20 mouse cellular contexts compared by ENCODE assay signal in the genomic region with DNA sequence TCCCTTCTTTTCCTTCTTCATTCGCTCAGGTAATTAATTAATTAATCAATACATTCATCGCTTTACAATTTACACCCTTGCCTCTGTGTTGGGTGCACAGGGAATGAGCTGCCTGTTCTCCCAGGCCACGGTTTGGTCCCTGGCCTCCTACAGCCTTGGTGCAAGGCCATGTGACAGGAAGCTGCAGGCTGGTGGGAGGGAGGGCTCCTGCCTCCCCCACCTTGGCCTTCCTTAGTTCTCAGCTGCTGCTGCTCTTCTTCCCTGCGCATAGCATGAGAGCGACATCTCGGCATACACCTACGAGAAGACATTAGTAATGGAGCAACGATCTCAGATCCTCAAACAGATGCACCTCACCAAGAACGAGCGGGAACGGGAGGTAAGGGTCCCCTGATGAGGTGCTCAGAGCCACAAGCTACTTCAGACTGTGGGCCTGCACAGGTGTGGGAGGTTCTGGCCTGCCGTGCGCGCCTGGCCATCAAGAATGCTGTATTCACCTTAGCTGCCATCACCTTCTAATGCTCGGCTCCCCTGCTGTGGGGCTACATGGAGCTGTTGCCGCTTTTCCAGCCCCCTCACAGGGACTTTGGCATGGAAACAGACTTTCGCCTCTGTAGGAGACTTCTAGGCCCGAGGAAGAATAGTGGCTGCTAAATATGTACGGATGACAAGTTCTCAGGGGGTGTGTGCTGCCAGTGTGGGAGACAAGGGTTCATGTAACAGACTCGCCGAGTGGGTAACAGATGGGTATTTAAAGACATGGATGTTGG. TPM values are rescaled to one million over a fixed set of nuclear protein-coding genes. Genes with fewer than 3 reads are reported as not detected.
DNase-seq lines count a peak whose midpoint lies in the region; TF ChIP-seq lines count a peak whose summit lies in the region.
"Had no signal": no experiment of that assay in that cellular context is flagged by ENCODE, and none has a peak within 500 bp of the region (broad histone marks: within the 10 kb centered on the region; RNA-seq: fewer than 3 reads in every experiment).

No protein-coding gene starts in this region.

- H3K4me1 ChIP-seq in cerebellum, adult 2 months (ENCODE audit: control insufficient read depth, insufficient read depth, low read length) = peaks cover 36% of the 10 kb centered on the region

- intact Hi-C loops in left cerebral cortex, postnatal 25 days (cut with DNase I) = loop anchor here (1.0 kb wide), 1 partner anchor 27 kb away; no protein-coding TSS in a partner anchor

- 33% methylated on average over 21 of the region's 21 CpGs for WGBS in cerebellum, adult 2 months

- no peak for TF ChIP-seq CTCF in cerebellum, adult 2 months (IDR thresholded peaks at IDR 0.05; ENCODE audit: borderline replicate concordance, insufficient read depth, low read depth, low read length)

- peak; percentile 52 to 66 for DNase-seq in cerebellum, adult 2 months
- no peak for DNase-seq in cerebellum, adult 11 months
- peak; percentile 54 to 73 for DNase-seq in layer of hippocampus, adult 18-20 months (ENCODE audit: low spot score in 2 of 2)
- no peak for DNase-seq in layer of hippocampus, postnatal 36 days
- DNase-seq in cerebellum, adult 9-11 months = peak; percentile 59
- DNase-seq in left cerebral cortex, postnatal 25 days (ENCODE audit: low spot score in 2 of 2) = peak; percentile 62 to 94
- no peak for DNase-seq in adrenal gland, adult (ENCODE audit: inconsistent age in 2 of 2, low spot score in 1 of 2)
- no peak for DNase-seq in testis, postnatal 14 days (ENCODE audit: low spot score)
- DNase-seq: gastrocnemius, postnatal 25 days; heart, postnatal 10 days; kidney, adult 18-20 months; kidney, postnatal 14 days; lung, postnatal 10 days; thymus, postnatal 4 days had no signal

- H3K27me3 ChIP-seq in cerebellum, adult 2 months (ENCODE audit: control insufficient read depth, insufficient read depth, low read length) = no peaks in the 10 kb centered on the region
- H3K27me3 ChIP-seq: hindbrain, embryonic 15.5 days had no signal

- H3K4me3 ChIP-seq in cerebellum, adult 2 months (replicated peaks; ENCODE audit: insufficient read depth, low read depth, low read length) = no peak overlapping the region
- H3K4me3 ChIP-seq: forebrain, embryonic 10.5 days; hindbrain, embryonic 15.5 days; limb, embryonic 12.5 days; neural tube, embryonic 13.5 days had no signal

- TF ChIP-seq POLR2A in cerebellum, adult 2 months (IDR thresholded peaks at IDR 0.05; ENCODE audit: borderline replicate concordance, insufficient read depth, low read length) = no peak

- no peak overlapping the region for H3K27ac ChIP-seq in cerebellum, adult 2 months (ENCODE audit: insufficient read depth, low read length)
- H3K27ac ChIP-seq: forebrain, embryonic 10.5 days; hindbrain, embryonic 15.5 days; limb, embryonic 12.5 days; liver, embryonic 14.5 days; neural tube, embryonic 13.5 days; stomach, postnatal 0 days had no signal

RNA-seq across cellular contexts. Expression of gene Slc12a5, which starts 34.2 kb away (rescaled TPM):
- polyA plus RNA-seq in cerebellum, adult 2 months (2012; rRNA removed) = 386 and 396 TPM in 2 replicates
- total RNA-seq in layer of hippocampus, adult 18-20 months (2021) = 100 to 1,000 TPM; 396 to 408 TPM
- total RNA-seq in layer of hippocampus, postnatal 36 days (2021) = 100 to 1,000 TPM; 398 to 404 TPM
- total RNA-seq in left cerebral cortex, postnatal 25 days (2021) = 100 to 1,000 TPM; 546 to 551 TPM

RNA-seq across cellular contexts. Expression of gene Ncoa5, which starts 39.8 kb away (rescaled TPM):
- polyA plus RNA-seq in cerebellum, adult 2 months (2012; rRNA removed) = 54.9 and 56.7 TPM in 2 replicates
- total RNA-seq in layer of hippocampus, adult 18-20 months (2021) = 10 to 100 TPM; 57.0 to 59.2 TPM
- total RNA-seq in layer of hippocampus, postnatal 36 days (2021) = 10 to 100 TPM; 56.8 to 66.3 TPM
- 10 to 100 TPM; 53.8 to 56.3 TPM for total RNA-seq in left cerebral cortex, postnatal 25 days (2021)

RNA-seq across cellular contexts. Expression of gene Mmp9, which starts 54.3 kb away (rescaled TPM):
- polyA plus RNA-seq in cerebellum, adult 2 months (2012; rRNA removed) = 3.3 and 3.7 TPM in 2 replicates
- 1 to 10 TPM; 1.5 to 1.6 TPM for total RNA-seq in layer of hippocampus, adult 18-20 months (2021)
- total RNA-seq in layer of hippocampus, postnatal 36 days (2021) = 1 to 10 TPM; 2.0 to 2.9 TPM
- 1 to 10 TPM; 1.9 to 2.0 TPM for total RNA-seq in left cerebral cortex, postnatal 25 days (2021)

Comparison
In these comparisons a context has a peak if more than half of its experiments do, and no peak if none do; other contexts are left out.
1. DNase-seq: peak in cerebellum, adult 2 months (2 of 2), layer of hippocampus, adult 18-20 months (2 of 2), cerebellum, adult 9-11 months (single experiment) and left cerebral cortex, postnatal 25 days (2 of 2); none in cerebellum, adult 11 months (single experiment), layer of hippocampus, postnatal 36 days (0 of 2), adrenal gland, adult (0 of 2) and testis, postnatal 14 days (single experiment).